Mouse (Mus musculus) layer of hippocampus, postnatal 25 days (tissue): ENCODE measurements around the gene Akap11. TPM values are rescaled to one million over a fixed set of nuclear protein-coding genes. Genes with fewer than 3 reads are reported as not detected.
"Not testable (repeated sequence)": the region's sequence is repeated elsewhere in the genome, so short reads cannot be mapped to it uniquely, and the experiment has no call there.

ENCODE experiments used
- DNase-seq, 2 experiments: peaks; one replicate each; pipeline ENCODE4 v3.0.0; 2022; ENCODE audit warnings: mixed read lengths in 2 of 2, low spot score in 1 of 2; ENCODE audit errors: extremely low spot score in 1 of 2
- total RNA-seq, 2 experiments: library from RNA; stranded (reverse); gene quantifications; 2 replicates each; pipeline ENCODE4 v1.2.3; 2021

The Akap11 gene
- total RNA-seq, result 100 to 1,000 TPM; 184 to 194 TPM

DNA sequence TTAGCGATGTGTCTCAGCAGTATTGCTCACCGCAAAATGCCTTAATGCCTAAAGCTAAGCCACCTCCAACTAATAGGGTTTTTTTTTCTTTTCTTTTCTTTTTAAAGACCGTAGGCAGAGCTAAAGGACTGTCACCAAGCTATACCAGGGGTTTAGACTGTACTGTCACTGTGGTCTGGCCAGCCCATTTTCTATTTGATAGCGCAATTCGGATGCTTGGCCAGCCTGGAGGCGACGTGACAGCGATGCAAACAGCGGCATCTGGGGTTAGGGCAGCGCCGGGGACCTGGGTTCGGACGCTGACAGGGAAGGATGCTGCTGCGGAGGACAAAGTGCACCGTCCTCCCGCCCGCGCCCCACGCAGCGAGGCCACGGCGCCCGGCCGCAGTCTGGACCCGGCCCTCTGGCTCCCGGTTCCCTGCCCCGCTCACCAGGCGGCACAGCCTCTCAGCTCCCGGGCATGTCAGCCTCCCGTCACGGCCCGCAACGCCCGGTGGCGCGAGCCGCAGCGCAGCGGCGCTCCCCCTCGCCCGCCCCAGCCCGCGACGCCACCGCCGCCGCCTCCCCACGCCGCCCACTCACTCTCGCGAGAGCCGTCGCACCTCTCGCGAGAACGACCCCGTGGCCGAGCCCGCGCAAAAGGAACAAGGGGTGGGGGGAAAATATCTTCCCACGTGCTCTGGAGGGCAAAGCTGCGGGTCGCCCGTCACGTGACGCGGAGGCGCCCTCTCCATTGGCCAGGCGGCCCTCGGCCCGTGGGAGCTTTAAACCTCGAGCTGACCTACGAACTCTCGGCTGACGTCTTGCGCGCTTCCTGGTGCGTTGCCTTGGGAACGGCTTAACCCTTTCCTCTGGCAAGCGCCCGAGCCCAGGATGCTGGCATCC, at the start of gene Akap11:
Gene Akap11, minus strand, starts transcription at position 528 of the 885 bp plus-strand sequence.
- DNase-seq, result peak; percentile 76 to 85

GRCm38 (mm10) chr14:78584222-78584621, 47.6 kb upstream of the Akap11 start:
- DNase-seq, result no peak

- DNase-seq, result no peak
These were observed 46.6 kb upstream of the Akap11 start for GRCm38 (mm10) chr14:78583168-78583567.

DNA sequence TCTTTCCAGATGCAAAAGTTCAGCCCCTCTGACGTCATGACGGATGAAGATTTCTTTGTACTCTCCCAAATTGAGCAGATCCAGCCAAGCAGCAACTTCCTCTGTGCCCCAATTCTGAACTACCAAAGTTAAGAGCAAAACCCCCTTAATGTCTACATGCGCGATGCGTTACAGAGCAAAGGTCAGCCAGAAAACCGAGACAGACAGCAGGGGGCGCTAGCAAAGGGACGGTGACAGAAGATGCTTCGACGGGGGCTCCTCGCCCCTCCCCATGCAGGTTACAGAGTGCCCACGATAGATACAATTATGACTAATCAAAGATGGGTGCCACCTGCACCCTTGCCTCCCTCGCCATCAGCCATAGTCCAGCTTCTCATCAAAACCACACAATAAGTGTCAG, 39.3 kb upstream of the Akap11 start:
- DNase-seq, result no peak

- no peak for DNase-seq
These were observed 31.8 kb upstream of the Akap11 start for GRCm38 (mm10) chr14:78568410-78568809.

- DNase-seq, result no peak
These were observed 29.8 kb upstream of the Akap11 start for GRCm38 (mm10) chr14:78566431-78566830.

DNA sequence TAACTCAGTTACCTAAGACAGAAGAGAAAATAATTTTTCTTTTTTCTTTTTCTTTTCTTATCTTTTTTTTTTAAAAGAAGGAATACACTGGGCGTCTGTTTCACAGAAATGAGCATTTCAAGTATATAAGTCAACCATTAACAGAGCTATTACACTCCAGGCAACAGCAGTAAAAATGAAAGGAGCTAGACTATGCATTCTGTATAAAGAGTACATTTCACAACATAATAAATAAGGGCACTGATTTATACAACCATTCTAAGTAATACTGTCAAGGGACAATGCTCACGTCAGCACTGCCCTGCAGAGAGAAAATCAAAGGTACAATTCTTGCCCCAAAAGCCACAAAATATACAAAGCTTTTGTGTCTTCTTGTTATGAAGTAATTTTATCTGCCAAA, 27.7 kb upstream of the Akap11 start:
- no peak for DNase-seq

- no peak for DNase-seq
These were observed 26.6 kb upstream of the Akap11 start for GRCm38 (mm10) chr14:78563211-78563610.

GRCm38 (mm10) chr14:78562121-78562520, 25.5 kb upstream of the Akap11 start:
- DNase-seq, result no peak

GRCm38 (mm10) chr14:78559042-78559441, 22.4 kb upstream of the Akap11 start:
- DNase-seq, result no peak

DNA sequence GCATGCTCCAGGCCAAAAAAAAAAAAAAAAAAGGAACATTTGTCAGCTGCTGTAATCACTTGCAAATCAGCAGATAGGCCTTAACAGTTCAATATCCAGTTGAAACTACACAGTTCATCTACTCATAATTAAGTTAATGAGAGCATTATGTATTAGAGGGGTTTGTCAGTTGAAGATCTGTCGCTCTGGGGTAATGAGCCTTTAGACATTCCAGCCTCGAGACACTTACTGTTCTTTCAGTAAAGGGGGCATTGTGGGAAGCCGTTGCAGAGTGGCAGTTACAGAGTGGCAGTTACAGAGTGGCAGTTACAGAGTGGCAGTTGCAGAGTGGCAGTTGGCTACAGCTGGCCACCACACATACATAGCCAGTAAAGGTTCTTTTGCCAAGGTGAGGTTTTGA, 18.2 kb upstream of the Akap11 start:
- not testable (repeated sequence) for DNase-seq

DNA sequence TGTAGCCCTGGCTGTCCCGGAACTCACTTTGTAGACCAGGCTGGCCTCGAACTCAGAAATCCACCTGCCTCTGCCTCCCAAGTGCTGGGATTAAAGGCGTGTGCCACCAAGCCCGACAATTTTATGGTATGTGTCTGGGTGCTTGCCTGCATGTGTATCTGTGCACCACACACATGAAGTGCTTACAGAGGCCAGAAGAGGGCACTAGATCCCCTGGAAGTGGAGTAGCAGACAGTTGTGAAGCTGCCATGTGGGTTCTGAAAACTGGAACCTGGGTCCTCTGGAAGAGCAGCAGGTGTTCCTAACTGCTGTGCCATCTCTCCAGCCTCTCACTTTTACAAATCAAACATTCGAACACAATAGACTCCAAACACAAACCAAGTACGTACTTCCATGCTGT, 17.1 kb upstream of the Akap11 start:
- no peak for DNase-seq

DNA sequence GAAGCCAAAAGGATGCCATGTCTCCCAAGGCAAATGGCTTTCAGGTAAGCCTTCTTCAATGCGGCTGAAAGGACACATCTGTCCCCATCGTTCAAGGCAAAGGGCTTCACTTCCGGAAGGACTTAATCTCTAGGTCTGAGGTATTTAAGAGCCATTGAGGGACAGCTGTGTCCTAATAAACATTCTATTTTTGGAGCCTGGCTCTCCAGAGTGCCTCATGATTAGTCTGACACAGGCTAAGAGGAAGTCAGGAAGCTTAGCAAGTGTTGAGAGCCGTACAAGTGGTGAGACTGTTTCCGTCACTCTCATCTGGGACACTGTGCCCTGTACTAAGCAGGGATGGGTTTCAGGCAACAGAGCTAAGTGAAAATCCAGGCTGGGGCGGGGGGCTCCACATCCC, 12.2 kb upstream of the Akap11 start:
- no peak for DNase-seq

- no peak for DNase-seq
These were observed 4.7 kb upstream of the Akap11 start for GRCm38 (mm10) chr14:78541319-78541718.

GRCm38 (mm10) chr14:78539821-78540220, 3.2 kb upstream of the Akap11 start:
- DNase-seq, result no peak

- DNase-seq, result no peak
These were observed 2.1 kb upstream of the Akap11 start for GRCm38 (mm10) chr14:78538572-78539320.

- DNase-seq, result peak in 1 of 2 experiments; percentile 30
These were observed 943 bp upstream of the Akap11 start for GRCm38 (mm10) chr14:78537551-78537950.

GRCm38 (mm10) chr14:78535366-78535765, 1.2 kb downstream of the Akap11 start:
- no peak for DNase-seq

GRCm38 (mm10) chr14:78534651-78535050, 2.0 kb downstream of the Akap11 start:
- DNase-seq, result no peak

GRCm38 (mm10) chr14:78533701-78534100, 2.9 kb downstream of the Akap11 start:
- DNase-seq, result no peak

- DNase-seq, result no peak
These were observed 4.3 kb downstream of the Akap11 start for GRCm38 (mm10) chr14:78532345-78532744.

DNA sequence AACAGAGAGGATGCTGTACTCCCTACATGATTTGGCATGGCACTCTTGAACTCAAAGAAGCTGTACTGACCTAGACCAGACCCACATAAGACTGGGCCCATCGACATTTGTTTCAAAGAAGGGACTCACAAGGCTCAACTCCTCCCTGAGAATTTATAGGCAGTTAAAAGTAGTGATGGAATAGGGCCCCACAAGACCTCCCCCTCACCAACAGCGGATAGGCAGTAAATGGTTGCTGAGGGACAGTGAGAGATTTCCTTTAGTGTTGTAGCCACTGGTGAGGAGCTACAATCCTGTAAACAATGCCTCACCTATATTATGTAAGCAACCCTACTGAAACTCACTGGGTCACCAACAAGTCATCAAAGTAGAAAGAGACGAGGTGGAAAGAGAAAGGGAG, 6.4 kb downstream of the Akap11 start:
- no peak for DNase-seq
